Mouse (Mus musculus) mature B cell (primary cell): Measurements from ENCODE around the gene Gm29582.
"Not testable (repeated sequence)": the region's sequence is repeated elsewhere in the genome, so short reads cannot be mapped to it uniquely, and the experiment has no call there.

Experiments used
- in situ Hi-C: fragments of 300-500 bp; cut with MboI; formaldehyde crosslinking; loops from 2 replicates; pipeline ENCODE4 v1.14.3; 2019

Gene Gm29582

DNA sequence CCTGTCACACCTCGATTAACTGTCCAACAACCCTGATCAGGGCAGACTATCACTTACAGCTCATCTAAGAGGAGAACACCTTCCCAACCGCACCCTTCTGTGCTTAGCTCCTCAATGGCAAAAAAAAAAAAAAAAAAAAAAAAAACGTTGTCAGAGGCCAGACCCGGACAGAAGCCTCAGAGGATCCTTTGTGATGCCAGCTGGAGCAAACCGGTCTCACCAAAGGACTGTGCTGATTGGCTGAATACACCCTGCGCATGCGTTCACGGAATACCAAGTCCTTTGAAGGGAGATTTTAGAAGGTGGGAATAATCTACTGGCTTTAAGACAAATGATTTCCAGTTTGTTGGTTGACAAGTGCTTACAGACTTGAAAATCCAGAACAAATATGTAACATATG, at the start of gene Gm29582:
Gm29582 (minus strand) TSS at position 101 of the 400 bp plus-strand sequence.
- in situ Hi-C loops, result not testable (repeated sequence)
